Mouse (Mus musculus): ENCODE data around the gene Olfr308. TPM values are rescaled to one million over a fixed set of nuclear protein-coding genes. Genes with fewer than 3 reads are reported as not detected.
"Not testable (repeated sequence)": the region's sequence is repeated elsewhere in the genome, so short reads cannot be mapped to it uniquely, and the experiment has no call there.

The Olfr308 gene
- not detected in 2 replicates for polyA plus RNA-seq (2015; fragmentation: Nextera tagmentation; extraction: Ambion mirVana)

DNA sequence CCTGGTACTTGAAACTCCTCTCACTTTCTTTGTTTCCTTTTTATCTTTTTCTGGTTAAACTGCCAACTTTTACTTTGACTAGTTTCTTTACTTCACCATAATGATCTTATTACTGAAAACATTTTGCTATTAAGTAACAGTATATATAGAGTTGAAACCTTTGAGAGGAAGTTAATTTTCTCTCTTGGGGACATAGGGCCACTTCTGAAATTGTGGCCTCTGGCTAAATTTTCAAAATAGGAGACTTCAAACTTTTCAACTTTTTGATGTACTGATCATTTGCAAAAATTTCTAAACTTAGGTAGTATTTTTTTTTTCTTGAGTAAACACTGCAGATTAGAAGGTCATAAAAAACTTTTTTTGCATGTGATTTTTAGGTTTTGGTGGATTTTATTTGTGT, at the start of gene Olfr308:
Olfr308 (minus strand) TSS at position 101 of the 400 bp plus-strand sequence.
- Histone ChIP-seq H3K4me1 (no peaks in the 10 kb centered on the region), H3K9me3 (replicated peaks) (no peaks in the 10 kb centered on the region), H3K4me2 (no peak within 1 kb of the TSS), H3K9ac (no peak within 1 kb of the TSS), H3K27me3 (no peaks in the 10 kb centered on the region), H3K36me3 (ENCODE audit: poor library complexity, severe bottlenecking) (no peaks in the 10 kb centered on the region), H3K27ac (no peak within 1 kb of the TSS), H3K4me3 (no peak within 1 kb of the TSS)
- ATAC-seq: no peak

DNA sequence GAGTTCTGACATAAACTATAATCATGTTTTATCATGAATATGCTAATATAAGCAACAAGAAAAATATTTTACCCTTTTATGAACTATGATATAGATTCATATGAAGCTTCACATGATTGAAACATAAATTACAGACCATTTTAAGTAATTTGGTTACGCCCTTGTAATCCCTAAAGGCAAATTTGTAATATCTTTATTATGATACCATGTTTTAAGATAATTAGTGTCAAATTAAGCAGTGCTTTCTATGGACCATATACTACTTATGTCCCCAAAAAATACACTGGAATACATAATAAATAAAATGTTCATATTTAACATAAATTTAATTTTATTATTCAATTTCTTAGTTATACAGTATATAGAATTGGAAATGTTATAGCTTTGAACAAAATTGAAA, 41.4 kb upstream of the Olfr308 start, which contains the start of gene Olfr305:
Olfr305 (minus strand) TSS at position 101 of the 400 bp plus-strand sequence.
- Histone ChIP-seq H3K4me1 (no peaks in the 10 kb centered on the region), H3K4me2 (no peak within 1 kb of the TSS), H3K9ac (no peak within 1 kb of the TSS), H3K36me3 (ENCODE audit: poor library complexity, severe bottlenecking) (no peaks in the 10 kb centered on the region), H3K27ac (no peak within 1 kb of the TSS), H3K9me3 (replicated peaks) (no peaks in the 10 kb centered on the region), H3K4me3 (no peak within 1 kb of the TSS), H3K27me3 (no peaks in the 10 kb centered on the region)
- ATAC-seq: no peak
- WGBS: 83% methylated on average over 1 of the region's 1 CpGs

DNA sequence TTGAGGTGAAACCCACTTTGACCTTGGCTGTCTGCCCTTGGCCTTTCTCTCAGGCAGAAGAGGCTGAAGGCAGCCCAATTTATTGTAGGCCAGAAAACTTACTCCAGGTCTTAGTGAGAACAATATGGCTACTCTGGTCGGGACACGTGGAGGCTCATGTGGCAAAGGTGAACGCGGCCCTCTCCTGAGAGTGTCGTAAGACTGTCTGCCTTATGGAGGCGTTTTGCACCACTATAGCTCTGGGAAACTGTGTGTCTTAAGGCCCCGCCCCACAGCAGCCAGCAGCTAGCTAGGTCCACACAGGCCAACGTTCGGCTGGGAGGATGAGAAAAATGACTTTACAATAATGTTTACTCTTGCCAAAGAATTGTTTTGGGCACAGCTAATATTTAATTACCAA, 20.9 kb upstream of the Olfr308 start:
- 92% methylated on average over 9 of the region's 9 CpGs for WGBS
- not testable (repeated sequence) for H3K4me1 ChIP-seq; H3K27ac ChIP-seq; H3K27me3 ChIP-seq; H3K4me2 ChIP-seq; H3K36me3 ChIP-seq (ENCODE audit: poor library complexity, severe bottlenecking); H3K9me3 ChIP-seq (replicated peaks); ATAC-seq; H3K9ac ChIP-seq; H3K4me3 ChIP-seq

DNA sequence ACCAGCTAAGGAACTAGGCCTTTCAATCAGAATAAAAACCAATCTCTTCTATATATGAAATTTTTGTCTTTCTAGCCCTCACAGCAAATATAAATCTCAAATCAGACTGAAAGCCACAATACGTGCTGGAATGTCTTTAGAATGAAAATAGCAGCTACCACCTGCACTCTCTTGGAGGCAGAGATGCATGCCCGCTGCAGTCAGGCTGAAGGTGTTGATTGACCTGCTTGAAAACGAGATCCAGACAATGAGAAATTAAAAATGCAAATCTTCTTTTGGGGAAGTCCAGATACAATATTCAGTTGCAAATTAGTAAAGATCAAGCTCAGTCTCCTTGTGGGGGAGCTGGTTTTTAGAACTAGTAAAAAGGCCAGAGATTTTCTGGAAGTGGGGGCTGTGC, 18.8 kb upstream of the Olfr308 start:
- Histone ChIP-seq H3K4me1 (no peaks in the 10 kb centered on the region), H3K4me2 (no peak overlapping the region), H3K4me3 (no peak overlapping the region), H3K36me3 (ENCODE audit: poor library complexity, severe bottlenecking) (no peaks in the 10 kb centered on the region), H3K9me3 (replicated peaks) (peaks cover 4% of the 10 kb centered on the region; the same call in 1 of the 2 replicates), H3K27ac (no peak overlapping the region), H3K27me3 (no peaks in the 10 kb centered on the region), H3K9ac (no peak overlapping the region)
- WGBS: 61% methylated on average over 3 of the region's 3 CpGs
- no peak for ATAC-seq

DNA sequence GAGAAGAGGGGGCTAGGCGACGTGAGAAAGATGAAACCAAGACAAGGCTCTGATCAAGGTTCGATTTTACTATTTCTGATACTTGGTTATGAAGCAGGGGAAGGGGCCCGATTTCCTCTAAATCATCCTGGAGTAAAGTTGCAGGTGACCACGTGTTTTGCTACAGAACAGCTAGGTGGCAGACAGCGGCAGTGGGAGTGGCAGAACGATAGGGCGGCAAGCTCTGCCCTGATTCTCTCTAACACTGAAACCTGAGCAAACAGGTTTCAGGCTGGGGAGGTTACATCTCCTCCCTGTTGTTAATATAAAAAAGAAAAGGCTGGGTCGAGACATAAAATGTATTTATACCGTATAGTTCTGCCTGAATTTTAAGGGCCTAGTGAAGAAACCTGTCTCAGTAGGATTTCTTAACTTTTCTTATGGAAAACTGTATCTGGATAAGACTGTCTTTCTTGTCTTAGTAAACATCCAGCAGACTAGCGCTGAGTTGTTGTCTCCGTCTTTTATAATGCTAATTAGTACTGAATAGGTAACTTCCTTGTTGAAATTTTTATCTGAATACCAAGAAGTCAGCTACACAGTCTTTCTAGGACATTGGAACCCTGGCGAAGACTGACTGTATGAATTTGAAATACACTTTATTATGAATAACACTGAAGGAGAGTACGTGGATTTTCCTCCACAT, 17.6 kb upstream of the Olfr308 start:
- Histone ChIP-seq H3K4me1 (no peaks in the 10 kb centered on the region), H3K4me3 (no peak overlapping the region), H3K27ac (no peak overlapping the region), H3K9ac (no peak overlapping the region), H3K9me3 (replicated peaks) (no peaks in the 10 kb centered on the region), H3K4me2 (no peak overlapping the region), H3K27me3 (no peaks in the 10 kb centered on the region), H3K36me3 (ENCODE audit: poor library complexity, severe bottlenecking) (no peaks in the 10 kb centered on the region)
- 80% methylated on average over 14 of the region's 14 CpGs for WGBS
- ATAC-seq: no peak

DNA sequence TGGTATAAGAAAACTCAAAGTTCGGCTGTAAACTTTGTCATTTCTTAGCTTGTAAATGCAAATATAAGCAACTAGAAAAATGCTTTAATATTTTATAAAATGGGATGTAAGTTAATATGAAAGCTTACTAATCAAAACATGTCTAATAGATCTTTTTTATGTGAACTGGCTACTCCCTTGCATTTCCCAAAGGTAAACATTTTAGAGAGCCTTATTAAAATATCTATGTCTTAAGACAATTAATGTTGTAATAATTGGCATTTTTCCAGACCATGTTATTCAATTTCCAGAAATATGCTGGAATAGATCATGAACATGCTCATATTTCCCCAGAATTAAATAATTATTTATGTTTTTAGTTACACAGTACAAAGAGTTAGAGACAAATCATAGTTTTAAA, 12.1 kb upstream of the Olfr308 start, which contains the start of gene Olfr307:
Olfr307 (minus strand) TSS at position 101 of the 400 bp plus-strand sequence.
- ATAC-seq: no peak
- Histone ChIP-seq H3K27me3 (no peaks in the 10 kb centered on the region), H3K4me3 (no peak within 1 kb of the TSS), H3K27ac (no peak within 1 kb of the TSS), H3K9ac (no peak within 1 kb of the TSS), H3K4me2 (no peak within 1 kb of the TSS), H3K9me3 (replicated peaks) (no peaks in the 10 kb centered on the region), H3K36me3 (ENCODE audit: poor library complexity, severe bottlenecking) (no peaks in the 10 kb centered on the region), H3K4me1 (no peaks in the 10 kb centered on the region)
- 77% methylated on average over 1 of the region's 1 CpGs for WGBS

DNA sequence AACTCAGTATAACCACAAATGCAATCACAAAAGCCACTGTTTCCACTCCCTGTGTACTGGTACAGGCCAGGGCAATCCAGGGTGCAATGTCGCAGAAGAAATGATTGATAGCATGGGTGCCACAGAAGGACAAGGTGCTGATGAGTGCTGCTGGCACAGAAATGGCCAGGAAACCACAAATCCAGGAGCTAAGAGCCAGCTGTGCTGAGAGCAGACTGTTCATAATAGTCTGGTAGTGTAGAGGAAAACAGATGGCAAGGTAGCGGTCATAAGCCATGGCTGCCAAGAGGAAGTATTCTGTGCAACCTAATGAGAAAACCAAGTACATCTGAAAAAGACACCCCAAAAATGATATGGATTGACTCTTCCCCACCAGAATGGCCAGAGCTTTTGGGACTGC, 4.1 kb downstream of the Olfr308 start:
- Histone ChIP-seq H3K9me3 (replicated peaks) (no peaks in the 10 kb centered on the region), H3K4me2 (no peak overlapping the region), H3K27me3 (no peaks in the 10 kb centered on the region), H3K9ac (no peak overlapping the region), H3K4me1 (no peaks in the 10 kb centered on the region), H3K4me3 (no peak overlapping the region), H3K27ac (no peak overlapping the region), H3K36me3 (ENCODE audit: poor library complexity, severe bottlenecking) (no peaks in the 10 kb centered on the region)
- 96% methylated on average over 2 of the region's 2 CpGs for WGBS
- no peak for ATAC-seq

DNA sequence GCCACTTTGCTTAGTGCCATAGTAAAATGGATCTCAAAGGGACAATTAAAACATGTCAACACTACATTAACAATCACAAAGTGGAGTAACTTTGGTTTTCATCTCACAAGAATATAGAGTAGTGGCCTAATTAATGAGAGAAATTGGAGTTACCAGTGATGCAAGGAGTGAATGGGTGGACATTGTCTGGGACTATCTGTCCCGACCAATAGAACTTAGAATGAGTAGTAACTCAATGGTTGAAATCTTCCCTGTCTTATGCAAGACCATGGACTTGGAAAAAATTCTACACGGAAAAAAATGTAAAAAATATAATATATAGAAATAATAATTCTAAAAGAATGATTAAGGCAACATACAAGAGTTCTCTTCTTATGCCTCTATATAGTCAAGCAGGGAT, 11.8 kb downstream of the Olfr308 start, which contains the start of gene Olfr309:
Olfr309 (minus strand) TSS at position 101 of the 400 bp plus-strand sequence.
- ATAC-seq: no peak
- H3K9ac ChIP-seq: no peak within 1 kb of the TSS
- H3K4me1 ChIP-seq: no peaks in the 10 kb centered on the region
- H3K4me3 ChIP-seq: no peak within 1 kb of the TSS
- H3K27ac ChIP-seq: no peak within 1 kb of the TSS
- H3K4me2 ChIP-seq: no peak within 1 kb of the TSS
- H3K27me3 ChIP-seq: no peaks in the 10 kb centered on the region
- WGBS: 78% methylated on average over 2 of the region's 2 CpGs
- no peaks in the 10 kb centered on the region for H3K9me3 ChIP-seq (replicated peaks)
- H3K36me3 ChIP-seq (ENCODE audit: poor library complexity, severe bottlenecking): no peaks in the 10 kb centered on the region

DNA sequence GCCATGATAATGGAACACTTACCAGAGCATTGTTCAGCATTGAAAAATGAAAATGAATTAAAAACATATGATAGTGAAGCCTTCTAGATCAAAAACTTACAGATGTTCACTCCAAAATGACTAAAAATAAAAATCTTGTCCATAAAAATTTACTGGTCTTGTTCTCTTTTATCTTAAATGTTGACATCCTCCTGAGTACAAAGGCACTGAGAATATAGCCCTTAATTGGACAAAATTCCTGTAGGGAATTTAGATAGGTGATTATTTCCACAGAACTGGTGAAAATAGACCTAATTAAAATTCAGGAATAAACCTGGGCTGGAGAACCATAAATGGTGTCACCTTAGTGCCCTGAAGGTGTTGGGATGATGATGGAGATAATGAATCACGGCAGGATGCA, 48.4 kb downstream of the Olfr308 start, which contains the start of gene Olfr310:
Olfr310 (minus strand) TSS at position 101 of the 400 bp plus-strand sequence.
- no peak for ATAC-seq
- no peak within 1 kb of the TSS for H3K27ac ChIP-seq
- H3K4me1 ChIP-seq: no peaks in the 10 kb centered on the region
- no peaks in the 10 kb centered on the region for H3K27me3 ChIP-seq
- H3K36me3 ChIP-seq (ENCODE audit: poor library complexity, severe bottlenecking): no peaks in the 10 kb centered on the region
- no peak within 1 kb of the TSS for H3K9ac ChIP-seq
- no peak within 1 kb of the TSS for H3K4me3 ChIP-seq
- H3K9me3 ChIP-seq (replicated peaks): no peaks in the 10 kb centered on the region
- WGBS: 83% methylated on average over 1 of the region's 1 CpGs
- no peak within 1 kb of the TSS for H3K4me2 ChIP-seq

Small RNA genes within 50 kb of the gene (microRNA-seq; reads per million reads assigned to microRNA genes)
- gene Gm23192: not detected

Other genes starting within 250 kb of the Olfr308 start
- not detected in 2 replicates for gene Vmn2r75, start 153.9 kb downstream of the Olfr308 start, polyA plus RNA-seq (2015; fragmentation: Nextera tagmentation; extraction: Ambion mirVana)
- gene Vmn2r76, start 79.3 kb downstream of the Olfr308 start, polyA plus RNA-seq (2015; fragmentation: Nextera tagmentation; extraction: Ambion mirVana): not detected in 2 replicates
- gene Olfr310, start 48.5 kb downstream of the Olfr308 start, polyA plus RNA-seq (2015; fragmentation: Nextera tagmentation; extraction: Ambion mirVana): not detected in 2 replicates
- not detected in 2 replicates for gene Olfr309, start 11.9 kb downstream of the Olfr308 start, polyA plus RNA-seq (2015; fragmentation: Nextera tagmentation; extraction: Ambion mirVana)
- gene Olfr307, start 12.0 kb upstream of the Olfr308 start, polyA plus RNA-seq (2015; fragmentation: Nextera tagmentation; extraction: Ambion mirVana): not detected in 2 replicates
- gene Olfr305, start 41.3 kb upstream of the Olfr308 start, polyA plus RNA-seq (2015; fragmentation: Nextera tagmentation; extraction: Ambion mirVana): not detected in 2 replicates
- not detected in 2 replicates for gene Olfr304, start 61.0 kb upstream of the Olfr308 start, polyA plus RNA-seq (2015; fragmentation: Nextera tagmentation; extraction: Ambion mirVana)
- gene Olfr303, start 72.2 kb upstream of the Olfr308 start, polyA plus RNA-seq (2015; fragmentation: Nextera tagmentation; extraction: Ambion mirVana): not detected in 2 replicates
- not detected in 2 replicates for gene Olfr301, start 78.2 kb upstream of the Olfr308 start, polyA plus RNA-seq (2015; fragmentation: Nextera tagmentation; extraction: Ambion mirVana)
- not detected in 2 replicates for gene Olfr299, start 134.3 kb upstream of the Olfr308 start, polyA plus RNA-seq (2015; fragmentation: Nextera tagmentation; extraction: Ambion mirVana)
- not detected in 2 replicates for gene Olfr298, start 166.9 kb upstream of the Olfr308 start, polyA plus RNA-seq (2015; fragmentation: Nextera tagmentation; extraction: Ambion mirVana)
- gene Olfr297, start 194.3 kb upstream of the Olfr308 start, polyA plus RNA-seq (2015; fragmentation: Nextera tagmentation; extraction: Ambion mirVana): not detected in 2 replicates

Measured in forebrain, embryonic 13.5 days (tissue).